21 mouse cellular contexts compared by ENCODE assay signal in genomic region chr8:79575175-79575734, GRCm38 (mm10).
DNase-seq lines count a peak whose midpoint lies in the region; ATAC-seq and TF ChIP-seq lines count a peak whose summit lies in the region.
"Had no signal": no experiment of that assay in that cellular context is flagged by ENCODE, and none has a peak within 500 bp of the region (broad histone marks: within the 10 kb centered on the region; RNA-seq: fewer than 3 reads in every experiment).

No protein-coding gene starts in this region.

- TF ChIP-seq CTCF in forebrain, postnatal 0 days (IDR thresholded peaks at IDR 0.05; ENCODE audit: low read depth): no peak
- no peak for TF ChIP-seq CTCF in stomach, postnatal 0 days (IDR thresholded peaks at IDR 0.05; ENCODE audit: low read depth)
- no peak for TF ChIP-seq CTCF in intestine, postnatal 0 days (IDR thresholded peaks at IDR 0.05; ENCODE audit: low read depth)

- 43% methylated on average over 2 of the region's 2 CpGs for WGBS in forebrain, postnatal 0 days
- 62% methylated on average over 2 of the region's 2 CpGs for WGBS in forebrain, embryonic 11.5 days
- 51% methylated on average over 2 of the region's 2 CpGs for WGBS in kidney, embryonic 15.5 days
- 51% methylated on average over 2 of the region's 2 CpGs for WGBS in stomach, embryonic 16.5 days
- WGBS in stomach, postnatal 0 days: 62% methylated on average over 2 of the region's 2 CpGs
- 40% methylated on average over 2 of the region's 2 CpGs for WGBS in intestine, postnatal 0 days

- H3K27ac ChIP-seq in forebrain, postnatal 0 days (ENCODE audit: low read depth, low read length): no peak overlapping the region
- H3K27ac ChIP-seq in forebrain, embryonic 11.5 days (ENCODE audit: low read depth, low read length): no peak overlapping the region
- H3K27ac ChIP-seq in kidney, embryonic 15.5 days: no peak overlapping the region
- H3K27ac ChIP-seq in stomach, embryonic 16.5 days (ENCODE audit: low read length): no peak overlapping the region
- H3K27ac ChIP-seq in stomach, postnatal 0 days (replicated peaks): no peak overlapping the region
- H3K27ac ChIP-seq in intestine, postnatal 0 days (ENCODE audit: low read depth, low read length): no peak overlapping the region
- H3K27ac ChIP-seq: embryonic facial prominence, embryonic 12.5 days; embryonic facial prominence, embryonic 15.5 days; forebrain, embryonic 12.5 days; forebrain, embryonic 15.5 days; heart, adult 2 months; heart, embryonic 10.5 days; hindbrain, embryonic 12.5 days; hindbrain, embryonic 15.5 days had no signal

- H3K27me3 ChIP-seq in forebrain, postnatal 0 days (ENCODE audit: insufficient read depth, low read length): no peaks in the 10 kb centered on the region
- no peaks in the 10 kb centered on the region for H3K27me3 ChIP-seq in forebrain, embryonic 11.5 days (ENCODE audit: control insufficient read depth, insufficient read depth, low read length)
- no peaks in the 10 kb centered on the region for H3K27me3 ChIP-seq in kidney, embryonic 15.5 days
- no peaks in the 10 kb centered on the region for H3K27me3 ChIP-seq in stomach, embryonic 16.5 days (ENCODE audit: control insufficient read depth, insufficient read depth, low read length)
- H3K27me3 ChIP-seq in stomach, postnatal 0 days (ENCODE audit: control insufficient read depth, insufficient read depth, low read length): no peaks in the 10 kb centered on the region
- no peaks in the 10 kb centered on the region for H3K27me3 ChIP-seq in intestine, postnatal 0 days (replicated peaks; ENCODE audit: control insufficient read depth, insufficient read depth, low read length)
- H3K27me3 ChIP-seq: embryonic facial prominence, embryonic 12.5 days; embryonic facial prominence, embryonic 15.5 days; forebrain, embryonic 12.5 days; forebrain, embryonic 15.5 days; heart, embryonic 13.5 days; hindbrain, embryonic 12.5 days; hindbrain, embryonic 15.5 days had no signal

- no peaks in the 10 kb centered on the region for H3K36me3 ChIP-seq in forebrain, postnatal 0 days (ENCODE audit: insufficient read depth)
- no peaks in the 10 kb centered on the region for H3K36me3 ChIP-seq in forebrain, embryonic 11.5 days (ENCODE audit: control insufficient read depth, insufficient read depth, low read length)
- H3K36me3 ChIP-seq in kidney, embryonic 15.5 days: no peaks in the 10 kb centered on the region
- no peaks in the 10 kb centered on the region for H3K36me3 ChIP-seq in stomach, embryonic 16.5 days (ENCODE audit: control insufficient read depth, insufficient read depth, low read length)
- no peaks in the 10 kb centered on the region for H3K36me3 ChIP-seq in stomach, postnatal 0 days (ENCODE audit: control insufficient read depth, insufficient read depth, low read length)
- H3K36me3 ChIP-seq in intestine, postnatal 0 days (ENCODE audit: control insufficient read depth, insufficient read depth): no peaks in the 10 kb centered on the region
- H3K36me3 ChIP-seq: embryonic facial prominence, embryonic 12.5 days; embryonic facial prominence, embryonic 15.5 days; forebrain, embryonic 12.5 days; forebrain, embryonic 15.5 days; heart, embryonic 10.5 days; heart, embryonic 13.5 days; hindbrain, embryonic 12.5 days; hindbrain, embryonic 15.5 days had no signal

- TF ChIP-seq EP300 in stomach, postnatal 0 days (optimal IDR thresholded peaks at IDR 0.05): no peak

- ATAC-seq in forebrain, postnatal 0 days: peak; percentile 59
- no peak for ATAC-seq in forebrain, embryonic 11.5 days (replicated peaks; ENCODE audit: low FRiP score)
- ATAC-seq in kidney, embryonic 15.5 days (replicated peaks; ENCODE audit: low FRiP score): 0 out of 2 replicates have a peak, but pooled peaks have one; percentile 12
- peak; percentile 47; the same call in 1 of the 2 replicates for ATAC-seq in stomach, embryonic 16.5 days (ENCODE audit: insufficient read depth, low FRiP score)
- ATAC-seq in stomach, postnatal 0 days (ENCODE audit: low FRiP score, low TSS enrichment): no peak
- peak; percentile 79 for ATAC-seq in intestine, postnatal 0 days
- ATAC-seq: activated CD4-positive, CD25-positive, alpha-beta regulatory T cell, adult 4 months; forebrain, embryonic 15.5 days had no signal

- DNase-seq in forebrain, postnatal 0 days: no peak
- DNase-seq in forebrain, embryonic 11.5 days (ENCODE audit: low spot score): no peak
- no peak for DNase-seq in kidney, postnatal 10 days
- DNase-seq in stomach, postnatal 0 days (ENCODE audit: low spot score): no peak
- DNase-seq in ovary, postnatal 36 days (ENCODE audit: low spot score): no peak
- DNase-seq: adrenal gland, adult 8-10 months; cerebellum, adult 18-20 months; cerebellum, adult 9-10 months had no signal

- H3K4me1 ChIP-seq in forebrain, postnatal 0 days (ENCODE audit: insufficient read depth): no peaks in the 10 kb centered on the region
- no peaks in the 10 kb centered on the region for H3K4me1 ChIP-seq in forebrain, embryonic 11.5 days (replicated peaks; ENCODE audit: control insufficient read depth, insufficient read depth, low read length)
- H3K4me1 ChIP-seq in kidney, embryonic 15.5 days: peaks cover 6% of the 10 kb centered on the region; the same call in 1 of the 2 replicates
- H3K4me1 ChIP-seq in stomach, embryonic 16.5 days (ENCODE audit: control insufficient read depth, insufficient read depth, low read length): peaks cover 4% of the 10 kb centered on the region; the same call in 1 of the 2 replicates
- H3K4me1 ChIP-seq in stomach, postnatal 0 days (replicated peaks; ENCODE audit: control insufficient read depth, insufficient read depth): no peaks in the 10 kb centered on the region
- H3K4me1 ChIP-seq in intestine, postnatal 0 days (replicated peaks; ENCODE audit: control insufficient read depth, insufficient read depth, low read length): no peaks in the 10 kb centered on the region
- H3K4me1 ChIP-seq: embryonic facial prominence, embryonic 12.5 days; embryonic facial prominence, embryonic 15.5 days; forebrain, embryonic 12.5 days; forebrain, embryonic 15.5 days; heart, embryonic 10.5 days; hindbrain, embryonic 12.5 days; hindbrain, embryonic 15.5 days had no signal

- H3K4me3 ChIP-seq in forebrain, postnatal 0 days (ENCODE audit: low read depth, low read length): no peak overlapping the region
- no peak overlapping the region for H3K4me3 ChIP-seq in forebrain, embryonic 11.5 days (ENCODE audit: low read depth, low read length)
- no peak overlapping the region for H3K4me3 ChIP-seq in kidney, embryonic 15.5 days (replicated peaks)
- H3K4me3 ChIP-seq in stomach, embryonic 16.5 days (replicated peaks; ENCODE audit: low read length): no peak overlapping the region
- H3K4me3 ChIP-seq in stomach, postnatal 0 days (ENCODE audit: low read depth, low read length): no peak overlapping the region
- H3K4me3 ChIP-seq in intestine, postnatal 0 days (ENCODE audit: low read depth, low read length): no peak overlapping the region
- H3K4me3 ChIP-seq: embryonic facial prominence, embryonic 12.5 days; embryonic facial prominence, embryonic 15.5 days; forebrain, embryonic 12.5 days; forebrain, embryonic 15.5 days; heart, adult 2 months; heart, embryonic 10.5 days; heart, embryonic 13.5 days; hindbrain, embryonic 12.5 days; hindbrain, embryonic 15.5 days had no signal

- no peak overlapping the region for H3K4me2 ChIP-seq in forebrain, postnatal 0 days (ENCODE audit: low read depth)
- no peak overlapping the region for H3K4me2 ChIP-seq in forebrain, embryonic 11.5 days (ENCODE audit: low read depth, low read length, severe bottlenecking)
- no peak overlapping the region for H3K4me2 ChIP-seq in kidney, embryonic 15.5 days
- no peak overlapping the region for H3K4me2 ChIP-seq in stomach, embryonic 16.5 days (ENCODE audit: low read depth, low read length)
- no peak overlapping the region for H3K4me2 ChIP-seq in stomach, postnatal 0 days (replicated peaks; ENCODE audit: low read depth)
- H3K4me2 ChIP-seq in intestine, postnatal 0 days (replicated peaks; ENCODE audit: low read depth): no peak overlapping the region
- H3K4me2 ChIP-seq: embryonic facial prominence, embryonic 12.5 days; embryonic facial prominence, embryonic 15.5 days; forebrain, embryonic 12.5 days; forebrain, embryonic 15.5 days; heart, embryonic 13.5 days; hindbrain, embryonic 12.5 days; hindbrain, embryonic 15.5 days had no signal

- no peaks in the 10 kb centered on the region for H3K9me3 ChIP-seq in forebrain, postnatal 0 days (ENCODE audit: low read length)
- H3K9me3 ChIP-seq in forebrain, embryonic 11.5 days (ENCODE audit: control insufficient read depth, low read length): no peaks in the 10 kb centered on the region
- no peaks in the 10 kb centered on the region for H3K9me3 ChIP-seq in kidney, embryonic 15.5 days (replicated peaks)
- H3K9me3 ChIP-seq in stomach, embryonic 16.5 days (replicated peaks; ENCODE audit: control insufficient read depth, low read length): no peaks in the 10 kb centered on the region
- H3K9me3 ChIP-seq in stomach, postnatal 0 days (ENCODE audit: control insufficient read depth, low read length): no peaks in the 10 kb centered on the region
- no peaks in the 10 kb centered on the region for H3K9me3 ChIP-seq in intestine, postnatal 0 days (ENCODE audit: control insufficient read depth)
- H3K9me3 ChIP-seq: embryonic facial prominence, embryonic 12.5 days; embryonic facial prominence, embryonic 15.5 days; forebrain, embryonic 12.5 days; forebrain, embryonic 15.5 days; heart, embryonic 10.5 days; heart, embryonic 13.5 days; hindbrain, embryonic 12.5 days; hindbrain, embryonic 15.5 days had no signal

- H3K9ac ChIP-seq in forebrain, postnatal 0 days: no peak overlapping the region
- H3K9ac ChIP-seq in forebrain, embryonic 11.5 days (ENCODE audit: low read length): no peak overlapping the region
- no peak overlapping the region for H3K9ac ChIP-seq in kidney, embryonic 15.5 days
- no peak overlapping the region for H3K9ac ChIP-seq in stomach, embryonic 16.5 days (ENCODE audit: low read length)
- no peak overlapping the region for H3K9ac ChIP-seq in stomach, postnatal 0 days (ENCODE audit: low read length)
- H3K9ac ChIP-seq in intestine, postnatal 0 days (ENCODE audit: low read depth, low read length): no peak overlapping the region
- H3K9ac ChIP-seq: embryonic facial prominence, embryonic 12.5 days; embryonic facial prominence, embryonic 15.5 days; forebrain, embryonic 12.5 days; forebrain, embryonic 15.5 days; heart, embryonic 13.5 days; hindbrain, embryonic 12.5 days; hindbrain, embryonic 15.5 days had no signal

Comparison
In these comparisons a context has a peak if more than half of its experiments do, and no peak if none do; other contexts are left out.
1. ATAC-seq: peak in forebrain, postnatal 0 days (single experiment), kidney, embryonic 15.5 days (single experiment), stomach, embryonic 16.5 days (single experiment) and intestine, postnatal 0 days (single experiment); none in forebrain, embryonic 11.5 days (single experiment) and stomach, postnatal 0 days (single experiment).